Mouse (Mus musculus) CH12.LX (cell line): ENCODE data around the gene Prkce. TPM values are rescaled to one million over a fixed set of nuclear protein-coding genes. Genes with fewer than 3 reads are reported as not detected.
A peak's percentile ranks its signal among the peaks of the same experiment; 100 is the strongest.

Experiments used
- DNase-seq: peaks from one replicate; pipeline ENCODE4 v3.0.0-alpha.2; 2013; ENCODE audit errors: extremely low read depth
- H3K27ac ChIP-seq: 2 replicates; pipeline ENCODE4 v1.5.1; 2012; ENCODE audit warnings: low read depth, mild to moderate bottlenecking, control low read depth, moderate library complexity; ENCODE audit not compliant: insufficient read depth
- H3K27me3 ChIP-seq: replicated peaks from 2 replicates; pipeline ENCODE3; 2012; ENCODE audit warnings: inconsistent platforms
- H3K36me3 ChIP-seq, 2 experiments: replicated peaks in 1 of 2; 2 replicates each; pipeline versions ENCODE3 to v1.6.1; 2012; ENCODE audit warnings: inconsistent platforms in 1 of 2, low read length in 1 of 2, mild to moderate bottlenecking in 1 of 2, mixed read lengths in 1 of 2, moderate library complexity in 1 of 2; ENCODE audit not compliant: control insufficient read depth in 1 of 2, insufficient read depth in 1 of 2
- H3K4me1 ChIP-seq, 2 experiments: 2 replicates each; pipeline ENCODE4 v1.6.1; 2012; ENCODE audit warnings: inconsistent platforms in 1 of 2, moderate library complexity in 1 of 2; ENCODE audit not compliant: insufficient read depth in 2 of 2, control insufficient read depth in 1 of 2
- H3K4me2 ChIP-seq: 2 replicates; pipeline ENCODE4 v1.6.1; 2012; ENCODE audit warnings: low read depth, mild to moderate bottlenecking, control low read depth; ENCODE audit not compliant: poor library complexity, insufficient read depth, severe bottlenecking
- H3K4me3 ChIP-seq, 3 experiments: fragments of 150-350 bp in 1 of 3; sonication (generic) in 1 of 3; replicated peaks in 1 of 3; 2 replicates each; pipeline versions ENCODE3 to v1.5.1; 2011 to 2012; ENCODE audit warnings: low read depth in 2 of 3, low read length in 2 of 3, mild to moderate bottlenecking in 2 of 3, moderate library complexity in 2 of 3, control low read depth in 1 of 3, improper control_type of control experiment in 1 of 3, inconsistent platforms in 1 of 3, mixed read lengths in 1 of 3; ENCODE audit not compliant: poor library complexity in 1 of 3
- H3K79me2 ChIP-seq: replicated peaks from 2 replicates; pipeline ENCODE4 v1.6.1; 2012; ENCODE audit warnings: mild to moderate bottlenecking, moderate library complexity; ENCODE audit not compliant: control insufficient read depth, poor library complexity, insufficient read depth, severe bottlenecking; ENCODE audit errors: extremely low read depth
- H3K9ac ChIP-seq: 2 replicates; pipeline ENCODE4 v1.6.1; 2012; ENCODE audit warnings: low read depth, mild to moderate bottlenecking, control low read depth, moderate library complexity; ENCODE audit not compliant: insufficient read depth
- H3K9me3 ChIP-seq: replicated peaks from 2 replicates; pipeline ENCODE3; 2012; ENCODE audit warnings: low read length, inconsistent platforms, mixed read lengths
- BHLHE40 ChIP-seq: IDR thresholded peaks from 2 replicates; pipeline ENCODE4 v1.6.1; 2011; ENCODE audit warnings: mild to moderate bottlenecking, low read depth, low read length, improper control_type of control experiment
- EP300 ChIP-seq: IDR thresholded peaks from 2 replicates; pipeline ENCODE4 v1.6.1; 2011; ENCODE audit warnings: low read length, improper control_type of control experiment
- ETS1 ChIP-seq: conservative IDR thresholded peaks from 2 replicates; pipeline ENCODE4 v1.6.1; 2012; ENCODE audit warnings: low read depth, mild to moderate bottlenecking, inconsistent platforms, low read length, improper control_type of control experiment, moderate library complexity
- IRF4 ChIP-seq: IDR thresholded peaks from 2 replicates; pipeline ENCODE4 v1.6.1; 2014; ENCODE audit warnings: low read depth, mild to moderate bottlenecking, inconsistent platforms, low read length, improper control_type of control experiment
- JUN ChIP-seq: IDR thresholded peaks from 2 replicates; pipeline ENCODE4 v1.6.1; 2011; ENCODE audit warnings: low read depth, mild to moderate bottlenecking, low read length, improper control_type of control experiment, moderate library complexity; ENCODE audit not compliant: insufficient read depth
- JUND ChIP-seq: conservative IDR thresholded peaks from 2 replicates; pipeline ENCODE4 v1.6.1; 2011; ENCODE audit warnings: low read depth, low read length, improper control_type of control experiment
- MAFK ChIP-seq: IDR thresholded peaks from 2 replicates; pipeline ENCODE4 v1.6.1; 2011; ENCODE audit warnings: low read length, improper control_type of control experiment; ENCODE audit not compliant: insufficient replicate concordance
- MAX ChIP-seq: IDR thresholded peaks from 2 replicates; pipeline ENCODE4 v1.6.1; 2011; ENCODE audit warnings: low read length, improper control_type of control experiment
- MEF2A ChIP-seq: IDR thresholded peaks from 2 replicates; pipeline ENCODE4 v1.6.1; 2014; ENCODE audit warnings: low read depth, mild to moderate bottlenecking, inconsistent platforms, low read length, improper control_type of control experiment, borderline replicate concordance
- MXI1 ChIP-seq: IDR thresholded peaks from 2 replicates; pipeline ENCODE4 v1.6.1; 2011; ENCODE audit warnings: mild to moderate bottlenecking, low read depth, low read length, improper control_type of control experiment
- MYC ChIP-seq: IDR thresholded peaks from 2 replicates; pipeline ENCODE4 v1.6.1; 2011; ENCODE audit warnings: low read depth, mild to moderate bottlenecking, improper control_type of control experiment, low read length
- PAX5 ChIP-seq: IDR thresholded peaks from 2 replicates; pipeline ENCODE4 v1.6.1; 2012; ENCODE audit warnings: low read length, inconsistent platforms, mixed read lengths
- RAD21 ChIP-seq: IDR thresholded peaks from 2 replicates; pipeline ENCODE4 v1.6.1; 2011; ENCODE audit warnings: low read depth, mild to moderate bottlenecking, low read length, improper control_type of control experiment, moderate library complexity
- RCOR1 ChIP-seq: conservative IDR thresholded peaks from 2 replicates; pipeline ENCODE4 v1.6.1; 2012; ENCODE audit warnings: low read depth, mild to moderate bottlenecking, inconsistent platforms, low read length, improper control_type of control experiment
- TCF12 ChIP-seq: IDR thresholded peaks from 2 replicates; pipeline ENCODE4 v1.6.1; 2014; ENCODE audit warnings: low read depth, mild to moderate bottlenecking, inconsistent platforms, low read length, improper control_type of control experiment
- ZKSCAN1 ChIP-seq: IDR thresholded peaks from 2 replicates; pipeline ENCODE4 v1.6.1; 2012; ENCODE audit warnings: low read depth, inconsistent platforms, low read length, improper control_type of control experiment, borderline replicate concordance
- ZMIZ1 ChIP-seq: IDR thresholded peaks from 2 replicates; pipeline ENCODE4 v1.6.1; 2012; ENCODE audit warnings: low read depth, mild to moderate bottlenecking, inconsistent platforms, low read length, improper control_type of control experiment
- dilution Hi-C: fragments of 300-500 bp; cut with MboI; formaldehyde crosslinking; loops from 2 replicates; pipeline ENCODE4 v1.14.3; 2020; ENCODE audit warnings: low sequenced_read_pairs; ENCODE audit not compliant: extremely low pct_unique_long_range_greater_than_20kb, extremely low pct_ligation_motif_present
- in situ Hi-C: fragments of 300-500 bp; cut with MboI; formaldehyde crosslinking; loops from 3 replicates; pipeline ENCODE4 v1.14.3; 2019; ENCODE audit warnings: low sequenced_read_pairs, low pct_ligation_motif_present, low pct_unique_long_range_greater_than_20kb, mixed read lengths
- polyA plus RNA-seq: library from polyadenylated mRNA; unstranded; fragments of >175 nt; gene quantifications from 2 replicates; pipeline ENCODE4 v1.2.1, GENCODE M21; 2012; ENCODE audit warnings: low read depth; ENCODE audit not compliant: insufficient read length
- total RNA-seq, 2 experiments: library from RNA; depleted of rRNA; stranded (reverse); fragments of 300-350 nt in 1 of 2; fragments of >200 nt in 1 of 2; gene quantifications; 2 replicates each; pipeline ENCODE4 v1.2.3; 2012 to 2014

Prkce gene
- total and polyA plus RNA-seq, 3 experiments, result 4.1 to 13.2 (median 11.4) TPM

- H3K79me2 ChIP-seq, result no peaks in the 10 kb centered on the region; the same call in 1 of the 2 replicates
- H3K27me3 ChIP-seq, result no peaks in the 10 kb centered on the region
- H3K4me1 ChIP-seq, result peaks cover 7 to 15% of the 10 kb centered on the region in 2 experiments; a peak in 3 of 4 replicates
- H3K4me2 ChIP-seq, result no peak overlapping the region
- in situ Hi-C loops, result loop anchor here (25.0 kb wide), 1 partner anchor 791 kb away; no protein-coding TSS in a partner anchor
- H3K9me3 ChIP-seq, result peaks cover 6% of the 10 kb centered on the region
- no peak overlapping the region for H3K27ac ChIP-seq
- H3K9ac ChIP-seq, result no peak overlapping the region
- no peak for DNase-seq
- no peak overlapping the region for H3K4me3 ChIP-seq
- peaks cover 0 to 12% of the 10 kb centered on the region in 2 experiments for H3K36me3 ChIP-seq
- dilution Hi-C loops, result no loop called here
- TF ChIP-seq MXI1, result no peak
Observed at GRCm38 (mm10) chr17:86452934-86453333, 285.3 kb downstream of the Prkce start.

GRCm38 (mm10) chr17:86453673-86454350 is 286.2 kb downstream of the Prkce start:
- in situ Hi-C loops (loop anchor here (25.0 kb wide), 1 partner anchor 792 kb away; no protein-coding TSS in a partner anchor), dilution Hi-C loops (no loop called here)
- Histone ChIP-seq H3K9me3 (no peaks in the 10 kb centered on the region), H3K27me3 (no peaks in the 10 kb centered on the region), H3K36me3 (peaks cover 0 to 14% of the 10 kb centered on the region in 2 experiments), H3K4me1 (peaks cover 10 to 22% of the 10 kb centered on the region in 2 experiments; a peak in 3 of 4 replicates), H3K4me2 (no peak overlapping the region), H3K79me2 (no peaks in the 10 kb centered on the region; the same call in 1 of the 2 replicates), H3K9ac (no peak overlapping the region), H3K27ac (no peak overlapping the region), H3K4me3 (no peak overlapping the region)
- no peak for DNase-seq
- TF ChIP-seq RAD21, result no peak

GRCm38 (mm10) chr17:86454351-86454706 is 286.7 kb downstream of the Prkce start:
- in situ Hi-C loops (loop anchor here (25.0 kb wide), 1 partner anchor 792 kb away; no protein-coding TSS in a partner anchor), dilution Hi-C loops (no loop called here)
- H3K4me1 ChIP-seq, result peaks cover 10 to 27% of the 10 kb centered on the region in 2 experiments; a peak in 3 of 4 replicates
- H3K27me3 ChIP-seq, result no peaks in the 10 kb centered on the region
- peak; percentile 84 for DNase-seq
- no peak overlapping the region for H3K9ac ChIP-seq
- no peak for TF ChIP-seq ZMIZ1
- TF ChIP-seq RCOR1, result no peak
- TF ChIP-seq ZKSCAN1, result no peak
- TF ChIP-seq IRF4, result peak; percentile 33
- TF ChIP-seq MYC, result 0 out of 2 replicates have a peak, but pooled peaks have one; percentile 35
- TF ChIP-seq ETS1, result peak; percentile 89
- TF ChIP-seq JUND, result peak; percentile 90
- peak; percentile 89 for TF ChIP-seq EP300
- TF ChIP-seq RAD21, result no peak
- TF ChIP-seq BHLHE40, result peak; percentile 80
- peak; percentile 23; the same call in 1 of the 2 replicates for TF ChIP-seq TCF12
- no peak for TF ChIP-seq PAX5
- 0 out of 2 replicates have a peak, but pooled peaks have one; percentile 38 for TF ChIP-seq MEF2A
- no peak for TF ChIP-seq MAX
- TF ChIP-seq JUN, result peak; percentile 90
- 0 out of 2 replicates have a peak, but pooled peaks have one; percentile 13 for TF ChIP-seq MAFK
- no peaks in the 10 kb centered on the region; the same call in 1 of the 2 replicates for H3K79me2 ChIP-seq
- H3K4me2 ChIP-seq, result no peak overlapping the region
- peaks cover 0 to 14% of the 10 kb centered on the region in 2 experiments for H3K36me3 ChIP-seq
- H3K27ac ChIP-seq, result no peak overlapping the region
- H3K4me3 ChIP-seq, result no peak overlapping the region
- H3K9me3 ChIP-seq, result no peaks in the 10 kb centered on the region
